Mouse (Mus musculus) olfactory bulb, adult 2 months (tissue): ENCODE data around the gene Aqp5.

Source experiments
- CTCF ChIP-seq: fragments of 200-500 bp; IDR thresholded peaks from 2 replicates; pipeline ENCODE4 v1.5.1; 2012; ENCODE audit warnings: low read depth, mild to moderate bottlenecking, low read length, moderate library complexity; ENCODE audit not compliant: insufficient read depth
- POLR2A ChIP-seq: fragments of 200-500 bp; IDR thresholded peaks from 2 replicates; pipeline ENCODE4 v1.6.1; 2012; ENCODE audit warnings: mild to moderate bottlenecking, low read depth, low read length, moderate library complexity; ENCODE audit not compliant: insufficient read depth

GRCm38 (mm10) chr15:99549901-99550300, 40.7 kb upstream of the Aqp5 start:
- TF ChIP-seq POLR2A = no peak
- no peak for TF ChIP-seq CTCF
